Mouse (Mus musculus): Measurements from ENCODE around the gene Tnrc6a. TPM values are rescaled to one million over a fixed set of nuclear protein-coding genes. Genes with fewer than 3 reads are reported as not detected.

Gene Tnrc6a
- polyA plus RNA-seq, 1 experiment from 2014 or later, result 46.4 TPM

- Histone ChIP-seq H3K4me3 (replicated peaks) (no peak overlapping the region), H3K4me2 (no peak overlapping the region), H3K9ac (no peak overlapping the region), H3K4me1 (no peaks in the 10 kb centered on the region), H3K27ac (no peak overlapping the region), H3K9me3 (no peaks in the 10 kb centered on the region), H3K36me3 (peaks cover 27% of the 10 kb centered on the region), H3K27me3 (replicated peaks) (no peaks in the 10 kb centered on the region)
- WGBS, result 82% methylated on average over 5 of the region's 5 CpGs
- ATAC-seq (ENCODE audit: insufficient read depth, low FRiP score, low read depth), result no peak
These were observed 72.7 kb downstream of the Tnrc6a start for GRCm38 (mm10) chr7:123196432-123196831.

GRCm38 (mm10) chr7:123198695-123199094 lies 75.0 kb downstream of the Tnrc6a start:
- H3K27ac ChIP-seq, result no peak overlapping the region
- no peak; the same call in 1 of the 2 replicates for ATAC-seq (ENCODE audit: insufficient read depth, low FRiP score, low read depth)
- H3K27me3 ChIP-seq (replicated peaks), result no peaks in the 10 kb centered on the region
- no peaks in the 10 kb centered on the region for H3K4me1 ChIP-seq
- H3K9ac ChIP-seq, result no peak overlapping the region
- peaks cover 12% of the 10 kb centered on the region; the same call in 1 of the 2 replicates for H3K36me3 ChIP-seq
- 49% methylated on average over 10 of the region's 10 CpGs for WGBS
- no peak overlapping the region for H3K4me2 ChIP-seq
- no peaks in the 10 kb centered on the region for H3K9me3 ChIP-seq
- H3K4me3 ChIP-seq (replicated peaks), result no peak overlapping the region

GRCm38 (mm10) chr7:123199151-123199550 lies 75.5 kb downstream of the Tnrc6a start:
- no peak for ATAC-seq (ENCODE audit: insufficient read depth, low FRiP score, low read depth)
- 67% methylated on average over 3 of the region's 3 CpGs for WGBS
- Histone ChIP-seq H3K4me3 (replicated peaks) (no peak overlapping the region), H3K9ac (no peak overlapping the region), H3K27ac (no peak overlapping the region), H3K36me3 (peaks cover 12% of the 10 kb centered on the region; the same call in 1 of the 2 replicates), H3K27me3 (replicated peaks) (no peaks in the 10 kb centered on the region), H3K4me2 (no peak overlapping the region), H3K4me1 (no peaks in the 10 kb centered on the region), H3K9me3 (no peaks in the 10 kb centered on the region)

GRCm38 (mm10) chr7:123199656-123200206 lies 76.0 kb downstream of the Tnrc6a start:
- no peak for ATAC-seq (ENCODE audit: insufficient read depth, low FRiP score, low read depth)
- peaks cover 11% of the 10 kb centered on the region; the same call in 1 of the 2 replicates for H3K36me3 ChIP-seq
- H3K4me2 ChIP-seq, result no peak overlapping the region
- H3K27me3 ChIP-seq (replicated peaks), result no peaks in the 10 kb centered on the region
- no peak overlapping the region for H3K9ac ChIP-seq
- no peak overlapping the region for H3K27ac ChIP-seq
- H3K4me3 ChIP-seq (replicated peaks), result no peak overlapping the region
- no peaks in the 10 kb centered on the region for H3K4me1 ChIP-seq
- no peaks in the 10 kb centered on the region for H3K9me3 ChIP-seq
- WGBS, result 87% methylated on average over 15 of the region's 15 CpGs

GRCm38 (mm10) chr7:123200722-123201121 lies 77.0 kb downstream of the Tnrc6a start:
- Histone ChIP-seq H3K4me3 (replicated peaks) (no peak overlapping the region), H3K27ac (no peak overlapping the region), H3K36me3 (0 out of 2 replicates have a peak, but pooled peaks cover 2% of the 10 kb centered on the region), H3K9ac (no peak overlapping the region), H3K27me3 (replicated peaks) (no peaks in the 10 kb centered on the region), H3K4me2 (no peak overlapping the region), H3K4me1 (no peaks in the 10 kb centered on the region), H3K9me3 (no peaks in the 10 kb centered on the region)
- ATAC-seq (ENCODE audit: insufficient read depth, low FRiP score, low read depth), result no peak
- 73% methylated on average over 9 of the region's 9 CpGs for WGBS

GRCm38 (mm10) chr7:123205261-123205660 lies 81.6 kb downstream of the Tnrc6a start:
- H3K36me3 ChIP-seq, result no peaks in the 10 kb centered on the region
- no peaks in the 10 kb centered on the region for H3K4me1 ChIP-seq
- no peaks in the 10 kb centered on the region for H3K27me3 ChIP-seq (replicated peaks)
- H3K4me3 ChIP-seq (replicated peaks), result no peak overlapping the region
- no peak overlapping the region for H3K27ac ChIP-seq
- WGBS, result 33% methylated on average over 14 of the region's 14 CpGs
- ATAC-seq (ENCODE audit: insufficient read depth, low FRiP score, low read depth), result no peak
- H3K9me3 ChIP-seq, result no peaks in the 10 kb centered on the region
- no peak overlapping the region for H3K9ac ChIP-seq
- no peak overlapping the region for H3K4me2 ChIP-seq

GRCm38 (mm10) chr7:123207561-123207960 lies 83.9 kb downstream of the Tnrc6a start:
- H3K4me1 ChIP-seq, result no peaks in the 10 kb centered on the region
- no peak for ATAC-seq (ENCODE audit: insufficient read depth, low FRiP score, low read depth)
- H3K4me2 ChIP-seq, result no peak overlapping the region
- 72% methylated on average over 6 of the region's 6 CpGs for WGBS
- H3K4me3 ChIP-seq (replicated peaks), result no peak overlapping the region
- H3K27me3 ChIP-seq (replicated peaks), result no peaks in the 10 kb centered on the region
- H3K9ac ChIP-seq, result no peak overlapping the region
- H3K9me3 ChIP-seq, result no peaks in the 10 kb centered on the region
- H3K27ac ChIP-seq, result no peak overlapping the region
- H3K36me3 ChIP-seq, result no peaks in the 10 kb centered on the region

- Histone ChIP-seq H3K36me3 (no peaks in the 10 kb centered on the region), H3K4me2 (no peak overlapping the region), H3K27ac (no peak overlapping the region), H3K9me3 (no peaks in the 10 kb centered on the region), H3K27me3 (replicated peaks) (no peaks in the 10 kb centered on the region), H3K4me3 (replicated peaks) (no peak overlapping the region), H3K9ac (no peak overlapping the region), H3K4me1 (0 out of 2 replicates have a peak, but pooled peaks cover 6% of the 10 kb centered on the region)
- WGBS, result 33% methylated on average over 9 of the region's 9 CpGs
- no peak for ATAC-seq (ENCODE audit: insufficient read depth, low FRiP score, low read depth)
These were observed 86.2 kb downstream of the Tnrc6a start for GRCm38 (mm10) chr7:123209864-123210263.

GRCm38 (mm10) chr7:123211461-123211860 lies 87.8 kb downstream of the Tnrc6a start:
- no peak for ATAC-seq (ENCODE audit: insufficient read depth, low FRiP score, low read depth)
- WGBS, result 63% methylated on average over 5 of the region's 5 CpGs
- Histone ChIP-seq H3K9ac (no peak overlapping the region), H3K4me2 (no peak overlapping the region), H3K36me3 (no peaks in the 10 kb centered on the region), H3K4me3 (replicated peaks) (no peak overlapping the region), H3K27ac (no peak overlapping the region), H3K4me1 (0 out of 2 replicates have a peak, but pooled peaks cover 6% of the 10 kb centered on the region), H3K9me3 (no peaks in the 10 kb centered on the region), H3K27me3 (replicated peaks) (no peaks in the 10 kb centered on the region)

- 83% methylated on average over 5 of the region's 5 CpGs for WGBS
- H3K27ac ChIP-seq, result no peak overlapping the region
- H3K4me3 ChIP-seq (replicated peaks), result no peak overlapping the region
- no peaks in the 10 kb centered on the region for H3K27me3 ChIP-seq (replicated peaks)
- H3K36me3 ChIP-seq, result no peaks in the 10 kb centered on the region
- ATAC-seq (ENCODE audit: insufficient read depth, low FRiP score, low read depth), result no peak
- H3K9ac ChIP-seq, result no peak overlapping the region
- no peak overlapping the region for H3K4me2 ChIP-seq
- no peaks in the 10 kb centered on the region for H3K9me3 ChIP-seq
- 0 out of 2 replicates have a peak, but pooled peaks cover 6% of the 10 kb centered on the region for H3K4me1 ChIP-seq
These were observed 88.6 kb downstream of the Tnrc6a start for GRCm38 (mm10) chr7:123212316-123212715.

GRCm38 (mm10) chr7:123214365-123215075 lies 90.8 kb downstream of the Tnrc6a start, which contains the start of gene Slc5a11:
TSS of gene Slc5a11 (plus strand) at chr7:123214780.
- Histone ChIP-seq H3K4me1 (0 out of 2 replicates have a peak, but pooled peaks cover 6% of the 10 kb centered on the region), H3K9me3 (no peaks in the 10 kb centered on the region), H3K4me3 (replicated peaks) (no peak within 1 kb of the TSS), H3K9ac (no peak within 1 kb of the TSS), H3K27ac (0 out of 2 replicates have a peak within 1 kb of the TSS, but pooled peaks have one; percentile 48), H3K27me3 (replicated peaks) (no peaks in the 10 kb centered on the region), H3K36me3 (no peaks in the 10 kb centered on the region), H3K4me2 (0 out of 2 replicates have a peak within 1 kb of the TSS, but pooled peaks have one; percentile 0)
- ATAC-seq (ENCODE audit: insufficient read depth, low FRiP score, low read depth), result peak; percentile 81
- WGBS, result 27% methylated on average over 8 of the region's 8 CpGs

- H3K9me3 ChIP-seq, result no peaks in the 10 kb centered on the region
- no peak overlapping the region for H3K4me3 ChIP-seq (replicated peaks)
- no peaks in the 10 kb centered on the region for H3K27me3 ChIP-seq (replicated peaks)
- no peaks in the 10 kb centered on the region for H3K36me3 ChIP-seq
- H3K4me2 ChIP-seq, result no peak overlapping the region
- no peak for ATAC-seq (ENCODE audit: insufficient read depth, low FRiP score, low read depth)
- no peak overlapping the region for H3K27ac ChIP-seq
- H3K9ac ChIP-seq, result no peak overlapping the region
- 67% methylated on average over 2 of the region's 2 CpGs for WGBS
- 0 out of 2 replicates have a peak, but pooled peaks cover 6% of the 10 kb centered on the region for H3K4me1 ChIP-seq
These were observed 91.5 kb downstream of the Tnrc6a start for GRCm38 (mm10) chr7:123215138-123215537.

Data from stomach, embryonic 15.5 days (tissue).